Mouse (Mus musculus): Measurements from ENCODE around the gene Kcnh7.

DNA sequence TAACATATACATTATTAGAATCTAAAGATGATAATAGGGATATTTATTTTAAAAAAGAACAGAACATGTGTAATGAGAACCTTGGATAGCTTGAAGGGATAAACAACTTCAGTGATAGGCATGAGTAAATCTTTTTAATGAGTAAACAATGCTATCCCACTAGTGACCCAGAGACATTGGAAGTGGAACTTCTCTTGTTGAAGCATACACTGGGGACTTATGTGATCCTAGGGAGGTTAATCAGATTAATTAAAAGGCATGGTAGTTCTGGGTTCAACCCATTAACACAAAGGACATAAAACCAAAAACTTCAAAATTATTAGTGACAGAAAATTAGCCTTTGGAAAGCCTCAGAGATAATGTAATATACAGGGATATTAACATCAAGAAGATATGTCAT is 84.4 kb downstream of the Kcnh7 start:
- TF ChIP-seq CTCF (IDR thresholded peaks at IDR 0.05; ENCODE audit: borderline replicate concordance, extremely low read depth, insufficient read depth, insufficient read length) (no peak), POLR2A (IDR thresholded peaks at IDR 0.05; ENCODE audit: borderline replicate concordance, extremely low read depth, insufficient read depth, insufficient read length, poor library complexity, severe bottlenecking) (no peak)

Measured in brain, embryonic 14.5 days (tissue).